Mouse (Mus musculus): Measurements from ENCODE around the gene Lrmda. TPM values are rescaled to one million over a fixed set of nuclear protein-coding genes. Genes with fewer than 3 reads are reported as not detected.

The Lrmda gene
- total and polyA plus RNA-seq, 2 experiments from 2014 or later = 0.18 TPM; not detected in 1

GRCm38 (mm10) chr14:22004943-22005342 lies 14.6 kb upstream of the Lrmda start:
- Histone ChIP-seq H3K27ac (ENCODE audit: low read depth, low read length) (no peak overlapping the region), H3K9ac (no peak overlapping the region), H3K27me3 (ENCODE audit: insufficient read depth, low read length) (no peaks in the 10 kb centered on the region), H3K4me3 (ENCODE audit: low read depth, low read length) (no peak overlapping the region), H3K9me3 (ENCODE audit: low read length) (no peaks in the 10 kb centered on the region), H3K4me2 (ENCODE audit: low read depth) (no peak overlapping the region), H3K36me3 (ENCODE audit: insufficient read depth) (no peaks in the 10 kb centered on the region), H3K4me1 (ENCODE audit: insufficient read depth) (no peaks in the 10 kb centered on the region)
- TF ChIP-seq CTCF (IDR thresholded peaks at IDR 0.05; ENCODE audit: low read depth) = no peak
- WGBS = 12% methylated on average over 4 of the region's 4 CpGs
- ATAC-seq (peak; percentile 80; the same call in 1 of the 2 replicates), DNase-seq (no peak)

GRCm38 (mm10) chr14:22007006-22007405 lies 12.5 kb upstream of the Lrmda start:
- Histone ChIP-seq H3K9me3 (ENCODE audit: low read length) (no peaks in the 10 kb centered on the region), H3K27ac (ENCODE audit: low read depth, low read length) (no peak overlapping the region), H3K4me3 (ENCODE audit: low read depth, low read length) (no peak overlapping the region), H3K4me1 (ENCODE audit: insufficient read depth) (no peaks in the 10 kb centered on the region), H3K9ac (no peak overlapping the region), H3K4me2 (ENCODE audit: low read depth) (no peak overlapping the region), H3K36me3 (ENCODE audit: insufficient read depth) (no peaks in the 10 kb centered on the region), H3K27me3 (ENCODE audit: insufficient read depth, low read length) (no peaks in the 10 kb centered on the region)
- no peak for DNase-seq
- TF ChIP-seq CTCF (IDR thresholded peaks at IDR 0.05; ENCODE audit: low read depth) = no peak
- WGBS = 83% methylated on average over 6 of the region's 6 CpGs
- ATAC-seq = no peak

GRCm38 (mm10) chr14:22014315-22014714 lies 5.2 kb upstream of the Lrmda start:
- Histone ChIP-seq H3K27ac (ENCODE audit: low read depth, low read length) (no peak overlapping the region), H3K4me2 (ENCODE audit: low read depth) (no peak overlapping the region), H3K9ac (no peak overlapping the region), H3K27me3 (ENCODE audit: insufficient read depth, low read length) (peaks cover 15% of the 10 kb centered on the region; the same call in 1 of the 2 replicates), H3K4me3 (ENCODE audit: low read depth, low read length) (no peak overlapping the region), H3K4me1 (ENCODE audit: insufficient read depth) (no peaks in the 10 kb centered on the region), H3K9me3 (ENCODE audit: low read length) (no peaks in the 10 kb centered on the region), H3K36me3 (ENCODE audit: insufficient read depth) (no peaks in the 10 kb centered on the region)
- DNase-seq (no peak), ATAC-seq (no peak)
- TF ChIP-seq CTCF (IDR thresholded peaks at IDR 0.05; ENCODE audit: low read depth) = no peak
- WGBS = 89% methylated on average over 5 of the region's 5 CpGs

GRCm38 (mm10) chr14:22014781-22015180 lies 4.7 kb upstream of the Lrmda start:
- no peak for ATAC-seq
- WGBS = 82% methylated on average over 4 of the region's 4 CpGs
- TF ChIP-seq CTCF (IDR thresholded peaks at IDR 0.05; ENCODE audit: low read depth) = no peak
- Histone ChIP-seq H3K27ac (ENCODE audit: low read depth, low read length) (no peak overlapping the region), H3K9me3 (ENCODE audit: low read length) (no peaks in the 10 kb centered on the region), H3K4me2 (ENCODE audit: low read depth) (no peak overlapping the region), H3K4me1 (ENCODE audit: insufficient read depth) (peaks cover 4% of the 10 kb centered on the region; the same call in 1 of the 2 replicates), H3K36me3 (ENCODE audit: insufficient read depth) (no peaks in the 10 kb centered on the region), H3K9ac (no peak overlapping the region), H3K4me3 (ENCODE audit: low read depth, low read length) (no peak overlapping the region), H3K27me3 (ENCODE audit: insufficient read depth, low read length) (peaks cover 19% of the 10 kb centered on the region; the same call in 1 of the 2 replicates)
- DNase-seq = no peak

GRCm38 (mm10) chr14:22017011-22017410 lies 2.5 kb upstream of the Lrmda start:
- no peaks in the 10 kb centered on the region for H3K9me3 ChIP-seq (ENCODE audit: low read length)
- no peaks in the 10 kb centered on the region for H3K36me3 ChIP-seq (ENCODE audit: insufficient read depth)
- DNase-seq = no peak
- peaks cover 4% of the 10 kb centered on the region; the same call in 1 of the 2 replicates for H3K4me1 ChIP-seq (ENCODE audit: insufficient read depth)
- no peak for TF ChIP-seq CTCF (IDR thresholded peaks at IDR 0.05; ENCODE audit: low read depth)
- no peak overlapping the region for H3K27ac ChIP-seq (ENCODE audit: low read depth, low read length)
- no peak overlapping the region for H3K4me2 ChIP-seq (ENCODE audit: low read depth)
- whole genome bisulfite sequencing = 68% methylated on average over 5 of the region's 5 CpGs
- peaks cover 23% of the 10 kb centered on the region; the same call in 1 of the 2 replicates for H3K27me3 ChIP-seq (ENCODE audit: insufficient read depth, low read length)
- ATAC-seq = no peak
- no peak overlapping the region for H3K4me3 ChIP-seq (ENCODE audit: low read depth, low read length)
- no peak overlapping the region for H3K9ac ChIP-seq

GRCm38 (mm10) chr14:22019949-22020845 lies 685 bp downstream of the Lrmda start:
- no peak for ATAC-seq
- H3K9ac ChIP-seq = no peak overlapping the region
- WGBS = 48% methylated on average over 12 of the region's 12 CpGs

GRCm38 (mm10) chr14:22020885-22021284 lies 1.4 kb downstream of the Lrmda start:
- H3K4me2 ChIP-seq (ENCODE audit: low read depth) = no peak overlapping the region
- DNase-seq (peak; percentile 68), ATAC-seq (peak; percentile 69)
- H3K27ac ChIP-seq (ENCODE audit: low read depth, low read length) = no peak overlapping the region
- H3K9me3 ChIP-seq (ENCODE audit: low read length) = no peaks in the 10 kb centered on the region
- H3K4me1 ChIP-seq (ENCODE audit: insufficient read depth) = peaks cover 4% of the 10 kb centered on the region; the same call in 1 of the 2 replicates
- no peaks in the 10 kb centered on the region for H3K36me3 ChIP-seq (ENCODE audit: insufficient read depth)
- TF ChIP-seq CTCF (IDR thresholded peaks at IDR 0.05; ENCODE audit: low read depth) = peak; percentile 64
- 13% methylated on average over 2 of the region's 2 CpGs for WGBS
- peaks cover 20% of the 10 kb centered on the region; the same call in 1 of the 2 replicates for H3K27me3 ChIP-seq (ENCODE audit: insufficient read depth, low read length)
- H3K4me3 ChIP-seq (ENCODE audit: low read depth, low read length) = no peak overlapping the region
- H3K9ac ChIP-seq = no peak overlapping the region

More at GRCm38 (mm10) chr14:22019949-22020845, 685 bp downstream of the Lrmda start:
- H3K4me1 ChIP-seq (ENCODE audit: insufficient read depth) = peaks cover 4% of the 10 kb centered on the region; the same call in 1 of the 2 replicates
- no peak for DNase-seq
- TF ChIP-seq CTCF (IDR thresholded peaks at IDR 0.05; ENCODE audit: low read depth) = no peak
- no peaks in the 10 kb centered on the region for H3K36me3 ChIP-seq (ENCODE audit: insufficient read depth)
- peaks cover 23% of the 10 kb centered on the region; the same call in 1 of the 2 replicates for H3K27me3 ChIP-seq (ENCODE audit: insufficient read depth, low read length)
- no peaks in the 10 kb centered on the region for H3K9me3 ChIP-seq (ENCODE audit: low read length)
- peak overlapping the region; percentile 48 for H3K4me2 ChIP-seq (ENCODE audit: low read depth)
- H3K27ac ChIP-seq (ENCODE audit: low read depth, low read length) = no peak overlapping the region
- 0 out of 2 replicates have a peak overlapping the region, but pooled peaks have one; percentile 18 for H3K4me3 ChIP-seq (ENCODE audit: low read depth, low read length)
